Mouse (Mus musculus) bone marrow, adult 2 months (tissue): ENCODE data around the gene Zfp609.

Experiments used
- CTCF ChIP-seq: fragments of 200-500 bp; IDR thresholded peaks from 2 replicates; pipeline ENCODE4 v1.5.1; 2011; ENCODE audit warnings: low read length, control low read depth; ENCODE audit not compliant: control insufficient read depth, insufficient read depth
- POLR2A ChIP-seq: fragments of 200-500 bp; IDR thresholded peaks from 2 replicates; pipeline ENCODE4 v1.6.1; 2011; ENCODE audit warnings: low read depth, mild to moderate bottlenecking, control low read depth, low read length, borderline replicate concordance; ENCODE audit not compliant: control insufficient read depth

DNA sequence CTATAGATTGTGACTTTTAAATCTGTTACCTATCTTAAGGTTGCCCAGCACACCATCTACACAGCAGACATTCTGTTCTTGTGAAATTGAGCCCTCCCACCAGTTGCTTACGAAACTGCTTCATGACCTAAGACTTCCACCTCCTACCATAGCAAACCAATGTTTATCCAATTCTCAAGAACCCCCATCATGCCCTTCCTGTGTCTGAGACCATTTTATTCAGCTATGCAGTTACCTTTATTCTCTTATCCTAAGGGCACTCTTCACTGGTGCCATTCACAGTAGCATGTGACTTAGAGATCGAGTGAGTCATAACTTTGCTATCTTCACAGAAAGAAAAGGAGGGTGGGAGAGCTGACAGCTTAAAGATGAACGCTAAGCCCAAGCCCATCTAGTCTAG lies 1.1 kb upstream of the Zfp609 start:
- no peak for TF ChIP-seq POLR2A
- no peak for TF ChIP-seq CTCF
